ENCODE assay signal across 11 mouse cellular contexts in genomic region chr10:80627685-80628084, GRCm38 (mm10). TPM values are rescaled to one million over a fixed set of nuclear protein-coding genes. Genes with fewer than 3 reads are reported as not detected.
DNase-seq lines count a peak whose midpoint lies in the region; ATAC-seq lines count a peak whose summit lies in the region.
"Had no signal": no experiment of that assay in that cellular context is flagged by ENCODE, and none has a peak within 500 bp of the region (broad histone marks: within the 10 kb centered on the region; RNA-seq: fewer than 3 reads in every experiment).

No protein-coding gene starts in this region.

- H3K4me2 ChIP-seq in heart, embryonic 12.5 days, result peak overlapping the region; percentile 31
- H3K4me2 ChIP-seq in liver, embryonic 11.5 days, result peak overlapping the region; percentile 8; the same call in 1 of the 2 replicates
- H3K4me2 ChIP-seq: limb, embryonic 12.5 days had no signal

- H3K36me3 ChIP-seq in heart, embryonic 12.5 days, result peaks cover 21% of the 10 kb centered on the region
- H3K36me3 ChIP-seq in liver, embryonic 11.5 days (ENCODE audit: control insufficient read depth, insufficient read depth, low read length), result 0 out of 2 replicates have a peak, but pooled peaks cover 2% of the 10 kb centered on the region

- peaks cover 71% of the 10 kb centered on the region for H3K4me1 ChIP-seq in heart, embryonic 12.5 days (replicated peaks)
- peaks cover 37% of the 10 kb centered on the region for H3K4me1 ChIP-seq in liver, embryonic 11.5 days (replicated peaks; ENCODE audit: control insufficient read depth, insufficient read depth, low read length)

- H3K27ac ChIP-seq in heart, embryonic 12.5 days (ENCODE audit: poor library complexity, severe bottlenecking), result peak overlapping the region; percentile 39; the same call in 1 of the 2 replicates
- H3K27ac ChIP-seq in liver, embryonic 11.5 days (ENCODE audit: low read depth, low read length), result peak overlapping the region; percentile 19; the same call in 1 of the 2 replicates
- H3K27ac ChIP-seq: limb, embryonic 12.5 days had no signal

- H3K9ac ChIP-seq in heart, embryonic 12.5 days, result peak overlapping the region; percentile 33
- H3K9ac ChIP-seq in liver, embryonic 11.5 days (ENCODE audit: low read depth, low read length), result peak overlapping the region; percentile 47
- H3K9ac ChIP-seq: limb, embryonic 12.5 days had no signal

- DNase-seq in embryo, embryonic 11 days, result peak; percentile 40
- no peak for DNase-seq in embryo, embryonic 9.5 days (ENCODE audit: extremely low spot score)
- DNase-seq in 3T3-L1 (ENCODE audit: low read depth, low spot score), result peak; percentile 13
- no peak for DNase-seq in liver, embryonic 11.5 days (ENCODE audit: low spot score)
- no peak for DNase-seq in left cerebral cortex, postnatal 14 days (ENCODE audit: low spot score in 2 of 2)
- no peak for DNase-seq in layer of hippocampus, postnatal 25 days (ENCODE audit: extremely low spot score in 1 of 2, low spot score in 1 of 2)
- DNase-seq in left cerebral cortex, postnatal 36 days (ENCODE audit: low spot score in 2 of 2), result no peak
- DNase-seq: right cerebral cortex, postnatal 25 days had no signal

- H3K27me3 ChIP-seq in heart, embryonic 12.5 days (replicated peaks), result no peaks in the 10 kb centered on the region
- H3K27me3 ChIP-seq in liver, embryonic 11.5 days (replicated peaks; ENCODE audit: control insufficient read depth, insufficient read depth, low read length), result no peaks in the 10 kb centered on the region
- H3K27me3 ChIP-seq: limb, embryonic 12.5 days had no signal

- 37% methylated on average over 2 of the region's 2 CpGs for WGBS in heart, embryonic 12.5 days
- WGBS in liver, embryonic 11.5 days, result 43% methylated on average over 2 of the region's 2 CpGs

- peak; percentile 44 for ATAC-seq in heart, embryonic 12.5 days (ENCODE audit: insufficient number of reproducible peaks, low FRiP score)
- 0 out of 2 replicates have a peak, but pooled peaks have one; percentile 14 for ATAC-seq in liver, embryonic 11.5 days (replicated peaks; ENCODE audit: low FRiP score)

- no peaks in the 10 kb centered on the region for H3K9me3 ChIP-seq in heart, embryonic 12.5 days (replicated peaks)
- H3K9me3 ChIP-seq in liver, embryonic 11.5 days (ENCODE audit: control insufficient read depth, low read length), result no peaks in the 10 kb centered on the region
- H3K9me3 ChIP-seq: limb, embryonic 12.5 days had no signal

- intact Hi-C loops in left cerebral cortex, postnatal 14 days (cut with DNase I), result no loop called here
- intact Hi-C loops in left cerebral cortex, postnatal 36 days (cut with DNase I), result no loop called here

- H3K4me3 ChIP-seq in heart, embryonic 12.5 days, result no peak overlapping the region
- no peak overlapping the region for H3K4me3 ChIP-seq in liver, embryonic 11.5 days (ENCODE audit: low read depth, low read length)
- H3K4me3 ChIP-seq: erythroblast, embryonic 14.5 days; limb, embryonic 12.5 days had no signal

RNA-seq across cellular contexts. Expression of gene Csnk1g2, which starts 5.0 kb away (rescaled TPM):
- 131 and 136 TPM in 2 replicates for polyA plus RNA-seq in heart, embryonic 12.5 days (2016; fragmentation: Nextera tagmentation; extraction: Ambion mirVana)
- 92.3 and 96.1 TPM in 2 replicates for polyA plus RNA-seq in liver, embryonic 11.5 days (2014; fragmentation: Nextera tagmentation; extraction: Ambion mirVana)
- 100 to 1,000 TPM; 188 to 196 TPM for total RNA-seq in left cerebral cortex, postnatal 14 days (2021)
- 100 to 1,000 TPM; 208 to 236 TPM for total RNA-seq in layer of hippocampus, postnatal 25 days (2021)
- total RNA-seq in left cerebral cortex, postnatal 36 days (2021), result 100 to 1,000 TPM; 208 to 256 TPM

RNA-seq across cellular contexts. Expression of gene Gm49322, which starts 21.9 kb away (rescaled TPM):
- polyA plus RNA-seq in heart, embryonic 12.5 days (2016; fragmentation: Nextera tagmentation; extraction: Ambion mirVana), result 2.4 and 2.6 TPM in 2 replicates
- polyA plus RNA-seq in liver, embryonic 11.5 days (2014; fragmentation: Nextera tagmentation; extraction: Ambion mirVana), result 3.6 TPM in 2 replicates
- 1 to 10 TPM; 2.6 to 2.8 TPM for total RNA-seq in left cerebral cortex, postnatal 14 days (2021)
- total RNA-seq in layer of hippocampus, postnatal 25 days (2021), result 1 to 10 TPM; 2.4 to 3.4 TPM
- total RNA-seq in left cerebral cortex, postnatal 36 days (2021), result 1 to 10 TPM; 2.6 to 3.6 TPM

RNA-seq across cellular contexts. Expression of gene Adat3, which starts 25.0 kb away (rescaled TPM):
- 3.5 and 4.1 TPM in 2 replicates for polyA plus RNA-seq in heart, embryonic 12.5 days (2016; fragmentation: Nextera tagmentation; extraction: Ambion mirVana)
- 9.7 TPM in 2 replicates for polyA plus RNA-seq in liver, embryonic 11.5 days (2014; fragmentation: Nextera tagmentation; extraction: Ambion mirVana)
- total RNA-seq in left cerebral cortex, postnatal 14 days (2021), result 1 to 10 TPM; 2.8 TPM
- 1 to 10 TPM; 1.7 to 1.8 TPM for total RNA-seq in layer of hippocampus, postnatal 25 days (2021)
- total RNA-seq in left cerebral cortex, postnatal 36 days (2021), result 1 to 10 TPM; 1.7 to 4.0 TPM

RNA-seq across cellular contexts. Expression of gene Scamp4, which starts 25.0 kb away (rescaled TPM):
- polyA plus RNA-seq in heart, embryonic 12.5 days (2016; fragmentation: Nextera tagmentation; extraction: Ambion mirVana), result 67.4 and 70.0 TPM in 2 replicates
- polyA plus RNA-seq in liver, embryonic 11.5 days (2014; fragmentation: Nextera tagmentation; extraction: Ambion mirVana), result 93.9 and 94.3 TPM in 2 replicates
- total RNA-seq in left cerebral cortex, postnatal 14 days (2021), result 10 to 100 TPM; 35.8 to 39.3 TPM
- 10 to 100 TPM; 44.1 to 45.5 TPM for total RNA-seq in layer of hippocampus, postnatal 25 days (2021)
- 10 to 100 TPM; 40.1 to 45.1 TPM for total RNA-seq in left cerebral cortex, postnatal 36 days (2021)

RNA-seq across cellular contexts. Expression of gene Btbd2, which starts 29.2 kb away (rescaled TPM):
- 64.9 and 65.7 TPM in 2 replicates for polyA plus RNA-seq in heart, embryonic 12.5 days (2016; fragmentation: Nextera tagmentation; extraction: Ambion mirVana)
- 38.0 and 38.4 TPM in 2 replicates for polyA plus RNA-seq in liver, embryonic 11.5 days (2014; fragmentation: Nextera tagmentation; extraction: Ambion mirVana)
- 10 to 100 TPM; 88.3 to 93.5 TPM for total RNA-seq in left cerebral cortex, postnatal 14 days (2021)
- total RNA-seq in layer of hippocampus, postnatal 25 days (2021), result 100 to 1,000 TPM; 103 to 107 TPM
- total RNA-seq in left cerebral cortex, postnatal 36 days (2021), result 100 to 1,000 TPM in 1 of 2 experiments, 10 to 100 TPM in 1; 93.4 to 100 TPM

Comparison
In these comparisons a context has a peak if more than half of its experiments do, and no peak if none do; other contexts are left out.
1. DNase-seq: peak in embryo, embryonic 11 days (single experiment) and 3T3-L1 (single experiment); none in embryo, embryonic 9.5 days (single experiment), liver, embryonic 11.5 days (single experiment), left cerebral cortex, postnatal 14 days (0 of 2), layer of hippocampus, postnatal 25 days (0 of 2) and left cerebral cortex, postnatal 36 days (0 of 2).